ENCODE assay signal across 19 mouse cellular contexts in the genomic region with DNA sequence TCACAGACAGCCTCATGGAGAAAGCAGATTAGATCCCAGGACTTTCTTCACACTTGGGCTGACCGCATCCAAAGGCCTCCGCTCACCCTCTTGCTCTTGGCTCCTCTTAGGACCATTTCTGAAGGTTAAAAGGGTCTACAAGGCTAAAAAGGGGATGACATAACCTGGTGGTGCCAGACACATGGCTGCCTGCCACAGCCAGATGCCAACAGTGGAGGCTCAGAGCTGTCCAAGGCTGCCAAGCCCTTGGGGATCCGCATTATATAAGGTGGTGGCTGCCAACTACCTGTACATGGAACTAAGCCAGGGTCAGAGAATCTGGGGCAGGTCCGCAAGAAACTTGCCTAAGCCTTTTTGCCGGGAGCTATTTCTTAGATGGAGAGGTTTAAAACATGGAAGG.
A peak's percentile ranks its signal among the peaks of the same experiment; 100 is the strongest.
DNase-seq lines count a peak whose midpoint lies in the region; ATAC-seq and TF ChIP-seq lines count a peak whose summit lies in the region.
"Had no signal": no experiment of that assay in that cellular context is flagged by ENCODE, and none has a peak within 500 bp of the region (broad histone marks: within the 10 kb centered on the region; RNA-seq: fewer than 3 reads in every experiment).

No protein-coding gene starts in this region.

- peak; percentile 55 for ATAC-seq in frontal cortex, adult (ENCODE audit: low TSS enrichment)
- ATAC-seq in liver, postnatal 0 days = no peak
- ATAC-seq: forebrain, embryonic 13.5 days; intestine, postnatal 0 days had no signal

- intact Hi-C loops in left cerebral cortex, postnatal 4 days (cut with DNase I) = no loop called here
- intact Hi-C loops in heart, postnatal 14 days (cut with DNase I) = no loop called here

- H3K27me3 ChIP-seq in liver, postnatal 0 days (ENCODE audit: insufficient read depth, low read length) = no peaks in the 10 kb centered on the region
- H3K27me3 ChIP-seq: embryonic facial prominence, embryonic 13.5 days; forebrain, embryonic 13.5 days; hindbrain, embryonic 13.5 days; limb, embryonic 12.5 days; lung, embryonic 15.5 days had no signal

- H3K4me1 ChIP-seq in liver, postnatal 0 days (ENCODE audit: insufficient read depth) = no peaks in the 10 kb centered on the region
- H3K4me1 ChIP-seq: embryonic facial prominence, embryonic 13.5 days; forebrain, embryonic 13.5 days; hindbrain, embryonic 13.5 days; limb, embryonic 12.5 days; lung, embryonic 15.5 days had no signal

- H3K4me3 ChIP-seq in liver, postnatal 0 days (ENCODE audit: low read depth, low read length) = no peak overlapping the region
- H3K4me3 ChIP-seq: embryonic facial prominence, embryonic 13.5 days; forebrain, embryonic 13.5 days; hindbrain, embryonic 13.5 days; limb, embryonic 12.5 days; lung, embryonic 15.5 days had no signal

- TF ChIP-seq EP300 in liver, postnatal 0 days (IDR thresholded peaks at IDR 0.05; ENCODE audit: low read depth) = no peak

- H3K9ac ChIP-seq in liver, postnatal 0 days (replicated peaks) = no peak overlapping the region
- H3K9ac ChIP-seq: embryonic facial prominence, embryonic 13.5 days; forebrain, embryonic 13.5 days; hindbrain, embryonic 13.5 days; limb, embryonic 12.5 days; lung, embryonic 15.5 days had no signal

- no peaks in the 10 kb centered on the region for H3K9me3 ChIP-seq in liver, postnatal 0 days (ENCODE audit: low read length)
- H3K9me3 ChIP-seq: embryonic facial prominence, embryonic 13.5 days; forebrain, embryonic 13.5 days; hindbrain, embryonic 13.5 days; limb, embryonic 12.5 days; lung, embryonic 15.5 days had no signal

- WGBS in liver, postnatal 0 days (ENCODE audit: insufficient replicate concordance) = 71% methylated on average over 5 of the region's 5 CpGs

- H3K27ac ChIP-seq in liver, postnatal 0 days (ENCODE audit: low read depth) = no peak overlapping the region
- H3K27ac ChIP-seq: embryonic facial prominence, embryonic 13.5 days; forebrain, embryonic 13.5 days; hindbrain, embryonic 13.5 days; limb, embryonic 12.5 days; lung, embryonic 15.5 days had no signal

- no peak overlapping the region for H3K4me2 ChIP-seq in liver, postnatal 0 days (ENCODE audit: low read depth, low read length)
- H3K4me2 ChIP-seq: embryonic facial prominence, embryonic 13.5 days; forebrain, embryonic 13.5 days; hindbrain, embryonic 13.5 days; limb, embryonic 12.5 days; lung, embryonic 15.5 days had no signal

- DNase-seq in frontal cortex, adult 2 months (ENCODE audit: extremely low spot score in 1 of 2, low spot score in 1 of 2) = no peak
- peak; percentile 43 for DNase-seq in left cerebral cortex, postnatal 4 days
- no peak for DNase-seq in left cerebral cortex, adult 11 months (ENCODE audit: low spot score)
- peak; percentile 69 for DNase-seq in cerebellum, adult 9-10 months
- DNase-seq in heart, postnatal 14 days = peak; percentile 23 to 35
- no peak for DNase-seq in liver, postnatal 0 days
- DNase-seq in right cerebral cortex, adult 18-20 months = no peak
- DNase-seq: B cell, adult 2 months; gastrocnemius, postnatal 14 days; layer of hippocampus, postnatal 36 days; right cerebral cortex, postnatal 25 days; thymus, postnatal 4 days had no signal

- H3K36me3 ChIP-seq in liver, postnatal 0 days (replicated peaks; ENCODE audit: insufficient read depth, low read length) = no peaks in the 10 kb centered on the region
- H3K36me3 ChIP-seq: embryonic facial prominence, embryonic 13.5 days; hindbrain, embryonic 13.5 days; limb, embryonic 12.5 days; lung, embryonic 15.5 days had no signal

- no peak for TF ChIP-seq CTCF in liver, postnatal 0 days (IDR thresholded peaks at IDR 0.05; ENCODE audit: low read depth)

Comparison
In these comparisons a context has a peak if more than half of its experiments do, and no peak if none do; other contexts are left out.
1. DNase-seq: peak in left cerebral cortex, postnatal 4 days (single experiment), cerebellum, adult 9-10 months (single experiment) and heart, postnatal 14 days (2 of 2); none in frontal cortex, adult 2 months (0 of 2), left cerebral cortex, adult 11 months (single experiment), liver, postnatal 0 days (single experiment) and right cerebral cortex, adult 18-20 months (single experiment).